Mouse (Mus musculus) urinary bladder, postnatal 14 days (tissue): Measurements from ENCODE around the gene Lhfp.

Experiments
- DNase-seq: peaks from one replicate; pipeline ENCODE4 v3.0.0; 2021; ENCODE audit warnings: low spot score

The Lhfp gene

DNA sequence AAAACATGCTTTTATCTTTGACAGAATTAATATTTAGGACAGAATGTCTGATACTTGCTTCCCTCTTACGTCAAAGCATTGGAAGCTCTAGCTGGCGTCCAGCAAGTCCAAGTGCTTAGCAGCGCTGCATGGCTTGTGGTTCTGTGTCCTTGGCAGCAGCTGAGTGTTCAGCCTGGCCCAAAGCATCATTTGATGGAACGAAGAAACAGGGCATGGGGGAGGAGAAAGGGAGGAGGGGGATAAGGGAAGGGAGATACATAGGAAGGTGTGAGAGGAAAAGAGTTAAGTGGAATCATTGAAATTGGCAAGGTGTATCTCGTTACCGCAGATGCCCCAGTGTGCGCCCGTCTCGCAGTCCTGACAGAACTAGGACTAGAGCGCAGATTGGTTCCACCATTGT is 124.0 kb downstream of the Lhfp start:
- peak; percentile 40 for DNase-seq

DNA sequence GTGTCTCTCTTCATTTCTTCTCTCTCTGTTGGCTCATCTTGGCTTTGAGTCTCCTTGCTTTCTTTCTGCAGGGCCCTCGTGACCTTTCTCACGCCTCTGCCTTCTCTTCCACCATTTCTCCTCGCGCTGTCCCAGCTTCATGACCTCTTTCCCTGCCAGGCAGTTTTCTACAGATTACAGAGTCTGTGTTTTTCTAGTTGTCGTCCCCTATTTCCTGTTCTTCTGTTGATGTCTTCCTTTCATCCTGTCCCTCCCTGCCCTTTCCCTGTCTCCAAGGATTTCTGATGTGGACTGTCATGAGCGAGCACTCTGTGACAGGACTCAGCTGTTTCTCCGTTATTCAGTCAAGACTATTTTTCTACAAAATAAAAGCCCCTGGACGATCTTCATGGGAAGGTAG is 124.7 kb downstream of the Lhfp start:
- no peak for DNase-seq

DNA sequence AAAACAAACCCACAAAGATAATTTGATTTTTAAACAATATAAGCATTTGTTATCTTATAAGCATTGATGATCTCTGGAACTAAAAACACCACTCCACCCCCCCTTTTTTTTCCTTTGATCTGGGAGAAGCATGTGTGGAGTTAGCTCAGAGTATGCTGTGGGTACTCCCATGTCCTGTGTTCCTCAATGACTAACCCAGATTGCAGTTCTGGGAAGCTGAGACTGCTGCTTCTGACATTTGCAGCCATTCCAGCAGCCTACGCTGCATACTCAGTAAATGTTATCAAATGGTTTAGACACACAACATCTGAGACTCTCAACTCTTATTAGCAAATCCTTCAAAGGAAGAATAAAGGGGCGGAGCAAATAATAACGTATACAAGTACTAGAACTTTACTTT is 128.2 kb downstream of the Lhfp start:
- peak; percentile 20 for DNase-seq

DNA sequence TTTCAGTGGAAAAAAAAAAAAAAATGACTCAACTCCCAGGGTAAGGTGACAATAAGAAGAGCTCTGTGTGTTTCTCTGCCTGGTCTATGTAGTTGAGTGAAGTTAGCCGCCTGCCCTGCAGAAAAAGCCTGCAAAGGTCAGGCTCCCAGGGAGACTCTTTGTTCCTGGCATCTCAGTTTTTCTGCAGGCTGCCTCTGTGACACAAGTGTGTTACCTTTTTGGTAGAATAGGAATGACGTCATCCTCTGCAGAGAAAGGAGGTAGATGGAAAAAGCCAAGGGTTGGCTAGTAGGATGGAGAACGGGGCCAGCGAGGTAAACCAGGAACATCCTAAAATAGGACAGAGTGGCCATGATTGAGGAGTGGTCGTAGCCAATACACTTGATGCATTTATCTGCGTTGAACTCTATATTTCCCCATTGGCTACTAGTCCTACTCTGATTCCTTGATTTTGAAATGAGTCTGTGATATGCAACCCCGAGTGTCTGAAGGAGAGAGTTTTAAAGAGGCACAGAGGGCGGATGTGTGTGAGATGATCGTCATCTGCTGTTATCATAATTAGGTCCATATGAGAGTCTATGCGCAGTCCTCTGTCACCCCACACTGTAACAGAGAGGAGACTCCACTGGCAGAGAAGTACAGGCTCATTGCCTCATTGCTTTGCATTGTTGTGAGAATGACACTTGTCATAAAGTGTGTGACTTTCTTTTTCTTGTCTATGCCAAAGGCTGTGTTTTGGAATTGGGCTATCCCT is 132.2 kb downstream of the Lhfp start:
- no peak for DNase-seq

DNA sequence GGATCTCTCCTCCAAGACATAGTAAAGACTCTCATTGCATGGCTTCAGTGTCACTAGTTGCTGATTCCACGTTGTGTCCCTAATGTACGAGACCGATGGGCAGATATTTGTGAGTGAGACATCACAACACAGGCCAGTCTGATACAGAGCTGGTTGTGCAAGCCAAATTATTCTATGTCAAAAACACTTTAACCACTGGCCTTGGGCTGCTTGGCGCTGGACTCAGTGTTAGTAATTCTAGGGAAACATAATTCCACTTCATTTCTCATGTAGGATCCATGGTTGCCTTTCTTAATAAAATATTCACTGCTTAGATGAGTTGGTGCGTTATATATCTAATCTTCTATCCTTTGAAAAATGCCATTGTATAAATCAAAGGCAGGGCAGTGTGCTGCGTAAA is 138.6 kb downstream of the Lhfp start:
- no peak for DNase-seq

DNA sequence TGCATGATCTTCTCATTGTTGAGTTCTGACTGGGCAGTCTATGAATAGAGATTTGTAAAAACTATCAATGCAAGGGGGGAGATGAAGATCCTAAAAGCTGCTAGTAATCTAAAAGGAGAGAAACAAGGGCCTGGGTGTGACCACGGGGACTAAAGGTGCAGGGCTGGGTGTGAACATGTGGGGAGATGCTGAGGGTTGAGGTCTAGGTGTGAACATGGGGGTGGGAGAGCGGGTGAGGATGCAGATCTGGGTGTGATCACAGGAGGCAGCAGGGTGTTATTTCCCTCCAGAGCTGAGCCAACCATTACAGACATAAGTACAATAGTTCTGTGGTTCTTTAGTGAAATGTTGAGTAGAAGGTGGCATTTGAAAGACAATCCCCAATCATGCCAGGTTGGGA is 144.1 kb downstream of the Lhfp start:
- no peak for DNase-seq

DNA sequence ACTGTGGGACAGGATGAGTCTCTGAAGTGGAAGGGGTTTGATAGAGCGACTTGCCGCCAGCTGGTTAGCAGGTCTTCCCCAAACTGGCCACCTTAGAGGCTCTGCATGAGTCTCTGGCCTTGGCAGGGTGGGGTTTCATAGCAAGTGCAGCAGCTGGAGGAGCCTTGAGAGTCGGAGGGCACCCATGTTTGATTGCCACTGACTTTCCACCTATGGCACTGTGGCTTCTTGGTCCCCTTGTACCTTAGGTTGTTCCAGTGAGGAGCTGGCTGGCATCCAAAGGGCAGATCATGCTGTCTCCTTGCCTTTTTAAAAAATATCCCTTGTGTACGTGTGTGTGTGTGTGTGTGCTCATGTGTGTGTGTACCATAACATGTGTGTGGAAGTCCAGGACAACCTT is 152.1 kb downstream of the Lhfp start:
- DNase-seq = no peak

DNA sequence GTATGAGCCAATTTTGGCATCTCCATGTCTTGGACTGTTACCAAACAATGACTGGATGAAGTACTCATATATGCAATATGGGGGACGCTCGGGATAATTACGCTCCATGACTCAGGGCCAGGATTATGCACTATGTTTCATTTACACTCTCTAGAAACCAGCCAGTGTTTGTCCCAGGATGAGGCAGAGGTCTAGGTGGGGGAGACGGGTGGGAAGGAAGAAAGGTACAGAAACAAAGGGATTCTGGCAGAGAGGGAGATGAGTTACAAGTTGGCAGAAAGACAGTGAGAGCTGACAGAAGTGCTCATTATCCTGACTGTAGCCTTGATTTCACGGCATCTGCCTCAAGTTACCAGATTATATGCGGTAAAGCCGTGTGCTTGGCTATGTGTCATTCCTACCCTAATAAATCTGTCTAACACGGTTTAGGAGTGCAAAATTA is 154.4 kb downstream of the Lhfp start:
- no peak for DNase-seq

DNA sequence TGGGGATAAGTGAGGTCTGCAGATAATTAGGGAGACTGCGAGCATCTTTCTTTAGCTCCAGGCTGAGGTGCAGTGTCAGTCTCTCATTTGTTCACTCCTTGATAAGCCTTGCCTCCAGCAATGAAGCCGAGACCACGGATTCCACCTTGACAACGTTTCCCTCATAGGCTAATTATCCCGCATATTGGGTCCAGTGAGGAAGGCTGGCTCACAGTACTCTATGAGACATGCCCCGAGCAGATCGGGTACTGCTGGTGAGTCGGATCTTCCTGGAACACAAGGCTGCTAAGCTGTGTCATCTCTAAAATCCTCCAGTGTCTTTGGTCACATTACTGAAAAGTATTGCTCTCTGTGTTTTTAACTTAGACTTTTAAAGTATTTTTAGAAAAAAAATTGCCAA is 158.8 kb downstream of the Lhfp start:
- DNase-seq = no peak

DNA sequence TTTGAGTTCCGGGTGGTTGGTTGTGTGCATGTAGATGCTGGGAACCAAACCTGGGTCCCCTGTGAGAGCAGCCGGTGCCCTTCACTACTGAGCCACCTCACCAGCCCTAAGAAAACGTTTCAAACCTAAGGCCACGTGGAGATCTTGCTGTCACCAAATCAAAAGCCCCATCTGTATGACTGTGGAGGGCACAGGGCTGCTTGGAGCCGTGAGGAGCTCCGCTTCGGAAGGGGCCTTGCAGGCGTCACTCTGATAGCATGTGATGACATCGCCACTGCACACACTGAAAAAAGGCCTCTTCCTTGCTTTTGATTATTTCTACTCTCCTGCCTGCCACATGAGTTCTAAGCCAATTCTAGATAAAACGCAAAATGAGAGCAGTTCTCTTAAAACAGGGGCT is 159.5 kb downstream of the Lhfp start:
- DNase-seq = no peak

DNA sequence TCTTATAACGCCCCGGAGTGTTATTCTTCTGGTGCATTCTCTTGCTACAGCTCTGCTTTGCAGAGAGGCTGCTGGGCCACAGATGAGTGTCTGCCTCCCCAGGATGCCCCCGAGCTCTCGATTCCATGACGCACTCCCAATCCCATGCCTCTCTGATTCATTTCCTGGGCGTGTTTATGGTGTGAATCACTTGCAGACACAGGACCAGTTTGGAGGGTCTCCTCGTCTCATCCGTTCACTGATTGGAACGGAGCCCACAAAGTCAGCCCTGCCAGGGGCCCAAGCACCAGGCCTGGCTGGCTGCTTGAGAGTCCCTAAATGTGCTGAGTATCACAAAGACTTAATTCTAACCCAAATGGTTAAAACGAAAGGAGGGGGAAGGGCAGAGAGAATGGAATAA is 160.3 kb downstream of the Lhfp start:
- no peak for DNase-seq

DNA sequence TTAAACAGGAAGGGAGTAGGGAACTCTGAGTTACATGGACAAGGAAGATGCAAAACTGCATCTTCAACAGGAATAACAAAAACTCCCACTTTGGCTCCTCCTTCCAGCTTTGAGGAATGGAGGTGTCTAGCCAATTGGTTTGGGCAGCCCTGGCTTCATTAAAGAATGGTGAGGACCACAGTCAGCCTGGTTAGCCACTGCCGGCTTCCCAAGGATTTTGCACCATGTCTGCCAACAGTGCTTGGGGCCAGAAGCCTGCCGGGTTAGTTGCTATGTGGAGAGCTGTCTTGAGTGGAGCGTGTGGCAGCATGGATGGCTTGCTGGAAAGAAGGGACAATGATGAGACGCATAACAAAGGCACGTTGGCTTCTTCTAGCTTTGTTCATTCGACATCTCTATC is 160.9 kb downstream of the Lhfp start:
- no peak for DNase-seq

DNA sequence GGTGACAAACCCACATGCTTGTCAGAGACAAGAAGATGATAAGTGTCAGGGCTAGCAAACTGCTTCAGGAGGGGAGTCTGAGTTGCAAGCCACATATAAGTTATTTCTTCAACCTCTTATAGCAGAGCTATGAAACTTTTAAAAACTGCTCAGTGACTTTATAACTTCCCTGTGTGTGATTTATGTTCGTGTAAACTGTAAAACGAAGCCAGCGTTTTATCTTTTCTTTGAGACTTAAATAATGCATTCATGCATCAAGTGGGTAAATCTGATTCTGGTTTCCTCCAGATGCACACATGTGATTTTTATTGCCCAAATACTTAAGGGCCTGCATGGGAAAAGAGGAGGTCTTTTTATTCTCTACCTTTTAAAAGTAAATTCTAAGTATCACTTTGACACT is 161.4 kb downstream of the Lhfp start:
- no peak for DNase-seq

DNA sequence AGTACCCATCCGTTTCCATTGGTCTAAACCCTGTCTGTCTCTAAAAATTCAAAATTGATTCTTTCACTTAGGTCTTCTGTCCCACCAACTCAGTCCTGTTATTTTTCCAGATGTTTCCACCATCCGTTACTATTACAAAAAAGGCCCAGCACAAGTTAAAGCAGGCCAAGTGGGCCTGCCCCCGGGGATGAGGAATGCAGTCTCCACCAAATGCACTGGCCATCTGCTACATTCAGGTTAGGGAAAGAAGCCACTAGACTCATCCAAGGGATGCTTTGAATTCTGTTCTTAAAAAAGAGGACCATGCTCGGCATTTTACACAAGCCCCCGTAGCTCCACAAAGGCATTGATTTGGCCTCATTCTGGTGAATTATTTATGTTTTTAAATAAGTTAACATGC is 162.3 kb downstream of the Lhfp start:
- no peak for DNase-seq

DNA sequence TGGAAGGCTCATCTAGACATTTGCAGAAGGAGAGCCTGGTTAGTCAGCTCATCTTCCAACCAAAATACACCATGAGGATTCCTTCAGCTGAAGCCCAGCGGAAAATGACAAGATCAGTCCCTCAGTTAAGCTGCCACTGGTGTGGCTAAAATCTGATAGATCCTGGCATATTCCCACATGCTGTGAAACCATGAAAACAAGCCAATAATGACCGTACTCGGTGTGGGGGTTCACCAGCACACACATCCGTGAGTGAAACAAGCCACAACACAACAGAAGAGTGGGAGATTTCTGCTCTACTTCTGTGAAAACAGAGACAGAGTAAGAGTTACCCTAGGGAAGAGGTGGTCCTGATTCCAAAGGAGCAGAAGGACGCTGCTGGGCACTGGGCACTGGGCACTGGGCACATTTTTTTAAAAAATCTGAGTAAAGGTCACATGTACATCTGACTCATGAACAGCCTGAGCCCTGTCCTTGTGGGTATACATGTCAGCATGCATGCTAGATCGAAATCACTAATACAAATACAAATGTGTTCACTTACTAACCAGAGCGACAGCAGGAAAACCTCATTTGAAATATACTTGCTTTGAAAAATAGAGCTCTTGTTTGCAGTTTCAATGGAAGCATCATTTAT is 163.1 kb downstream of the Lhfp start:
- no peak for DNase-seq

DNA sequence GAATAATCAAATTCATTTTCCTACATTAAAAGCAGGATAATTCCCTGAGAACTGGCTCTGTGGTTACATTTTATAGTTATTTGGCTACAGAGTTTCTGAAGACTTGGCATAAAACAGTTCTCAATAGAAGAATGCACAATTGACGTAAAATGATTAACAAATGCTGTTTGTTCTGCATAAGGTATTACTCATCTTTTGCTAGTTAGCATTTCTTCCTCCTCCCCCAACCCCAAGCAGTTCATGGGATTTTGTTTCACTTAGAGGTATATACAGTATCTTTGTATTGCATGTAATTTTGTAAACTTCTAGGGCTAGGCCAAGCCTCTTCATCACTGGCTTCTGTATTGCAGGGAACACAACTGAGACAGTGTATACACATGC is 163.6 kb downstream of the Lhfp start:
- DNase-seq = no peak

DNA sequence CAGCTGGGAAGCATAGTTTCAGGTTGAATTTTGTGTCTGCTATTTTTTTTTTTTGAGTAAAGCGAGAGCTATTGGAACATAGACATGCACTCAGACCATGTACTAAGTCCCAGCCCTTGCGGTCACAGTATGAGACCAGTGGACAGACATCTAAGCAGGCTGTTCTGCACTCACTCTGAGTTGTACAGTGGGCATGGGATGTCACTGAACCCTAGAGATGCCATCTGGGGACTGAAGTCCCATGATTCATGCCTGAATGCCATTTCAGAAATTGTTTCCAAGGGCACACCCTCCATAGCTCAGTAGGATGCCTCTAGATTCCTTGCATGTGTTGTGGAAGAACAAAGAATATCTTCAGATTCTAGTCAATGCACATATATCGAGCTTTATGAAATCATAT is 164.4 kb downstream of the Lhfp start:
- DNase-seq = no peak

DNA sequence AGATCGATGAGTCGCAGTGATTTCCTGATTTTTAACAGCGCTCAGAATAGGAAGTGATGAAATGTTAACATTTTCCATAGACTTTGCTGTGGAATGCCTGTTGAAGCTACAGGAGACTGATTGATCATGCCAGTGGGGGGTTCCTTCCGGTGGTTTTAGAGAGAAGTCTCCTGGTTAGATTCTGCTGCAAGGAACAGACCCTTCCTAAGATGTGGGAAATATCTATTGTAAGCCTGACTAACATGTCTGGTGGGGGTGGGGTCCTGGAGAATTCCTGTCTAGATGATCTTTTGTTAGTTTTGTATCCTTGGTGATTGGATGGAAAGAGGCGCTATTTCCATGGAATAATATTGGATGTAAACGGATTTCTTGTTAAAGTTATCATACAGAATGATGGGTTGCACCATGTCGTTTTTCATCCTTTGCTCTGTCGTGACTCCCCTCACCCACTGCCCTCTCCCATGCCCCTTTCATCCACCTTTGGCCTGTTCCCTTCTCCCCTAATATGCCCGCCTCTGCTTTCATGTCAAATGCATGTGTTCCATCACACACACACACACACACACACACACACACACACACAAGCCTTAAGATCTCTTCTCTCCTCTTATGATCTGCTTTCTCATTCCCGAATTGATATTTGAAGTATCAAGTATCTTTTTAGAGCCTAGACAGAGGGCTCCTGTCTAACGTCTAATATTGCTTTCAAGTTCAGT is 165.3 kb downstream of the Lhfp start:
- no peak for DNase-seq

DNA sequence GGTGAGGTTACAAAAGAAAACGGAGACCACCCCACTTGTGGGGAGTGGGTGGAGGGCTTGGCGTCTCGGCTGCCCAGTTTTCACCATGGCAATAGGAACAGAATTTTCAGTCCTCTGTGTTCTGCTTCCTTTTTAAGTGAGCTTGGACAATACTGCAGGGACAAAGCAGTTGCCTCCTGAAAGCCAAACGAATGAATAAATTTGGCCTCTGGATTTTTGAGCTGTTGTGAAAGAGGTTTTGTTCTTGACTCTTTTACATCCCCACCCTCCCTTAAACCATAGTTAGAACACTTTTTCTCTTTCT is 165.8 kb downstream of the Lhfp start:
- no peak for DNase-seq

DNA sequence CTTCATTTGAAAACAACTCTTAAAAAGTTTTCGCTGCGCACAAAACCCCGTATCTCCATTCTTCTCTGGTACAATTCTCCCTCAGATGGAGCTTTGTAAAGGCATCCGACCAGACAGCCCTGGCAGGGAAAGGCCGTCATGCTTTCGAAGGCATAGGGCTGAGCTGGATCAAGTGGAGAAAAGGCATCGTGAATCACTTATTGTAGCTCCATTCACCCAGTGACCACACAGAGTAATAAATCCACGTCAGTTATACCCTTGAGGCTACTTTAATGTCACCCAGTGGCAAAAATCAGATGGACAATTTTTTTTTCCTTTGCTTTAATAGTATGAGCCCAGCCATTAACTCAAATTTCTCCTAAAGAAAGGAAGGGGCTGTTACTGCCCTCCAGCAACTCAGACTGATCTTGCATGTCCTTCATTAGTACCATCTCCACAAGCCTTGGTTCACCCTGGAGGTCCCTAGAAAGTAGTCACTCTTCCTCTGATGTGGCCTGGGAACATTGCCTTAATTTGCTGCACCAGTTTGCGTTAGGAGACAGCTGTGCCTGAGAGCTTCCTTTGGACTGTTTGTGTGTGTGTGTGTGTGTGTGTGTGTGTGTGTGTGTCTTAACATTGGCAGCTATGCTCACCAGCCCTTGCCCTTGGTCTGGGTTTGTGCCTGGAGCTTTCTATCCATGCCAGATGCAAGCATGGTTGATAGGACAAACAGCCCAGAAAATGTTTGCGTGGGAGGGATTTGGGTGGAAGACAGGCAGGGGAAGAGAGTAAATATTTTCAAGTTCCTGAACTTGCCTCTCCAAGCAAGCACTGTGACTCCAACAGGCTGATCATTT is 169.6 kb downstream of the Lhfp start:
- peak; percentile 41 for DNase-seq

DNA sequence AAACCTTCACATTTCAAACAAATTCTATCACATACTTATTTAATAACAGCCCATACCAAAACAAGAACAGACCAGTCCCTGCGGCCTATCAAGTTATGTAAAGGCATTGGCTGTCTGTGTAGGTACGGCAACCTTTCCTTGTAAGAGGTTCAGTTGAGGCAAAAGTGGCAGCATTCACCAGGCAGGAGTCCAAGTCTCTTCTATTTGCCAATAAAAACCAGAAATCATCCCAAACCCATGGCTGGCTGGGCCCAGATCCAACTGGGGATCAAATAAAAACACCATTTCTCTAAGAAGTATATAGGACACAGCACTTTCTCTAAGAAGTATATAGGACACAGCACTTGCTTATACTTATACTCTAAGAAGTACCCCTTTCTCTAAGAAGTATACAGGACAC is 171.3 kb downstream of the Lhfp start:
- no peak for DNase-seq

DNA sequence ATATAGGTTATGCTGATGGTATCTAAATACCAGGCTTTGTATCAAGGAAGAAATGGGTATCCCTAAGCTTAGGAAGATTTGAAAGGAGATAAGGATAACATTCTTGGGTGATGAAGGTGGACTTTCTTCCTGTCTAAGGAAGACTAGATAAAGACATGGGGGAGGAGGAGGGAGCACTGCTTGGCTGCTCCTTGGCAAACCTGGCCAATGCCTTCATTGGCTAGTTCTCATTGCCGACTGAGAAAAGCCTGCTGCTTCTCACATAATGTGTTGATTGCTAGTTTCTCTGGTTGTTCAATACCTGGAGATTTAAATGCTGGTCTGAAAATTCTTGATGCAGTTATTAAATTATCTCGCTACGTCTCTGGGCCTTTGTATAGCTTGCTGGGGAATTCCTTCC is 172.0 kb downstream of the Lhfp start:
- no peak for DNase-seq
